Mouse (Mus musculus) hindbrain, embryonic 11.5 days (tissue): ENCODE measurements around the gene Il6st. TPM values are rescaled to one million over a fixed set of nuclear protein-coding genes. Genes with fewer than 3 reads are reported as not detected.

Experiments
- ATAC-seq: fragments of 200-750 bp; cut with Nextera tagmentation; 2 replicates; pipeline ENCODE4 v1.8.0; 2017; ENCODE audit warnings: mild to moderate bottlenecking, moderate TSS enrichment, moderate library complexity; ENCODE audit not compliant: low FRiP score
- DNase-seq: peaks from one replicate; pipeline ENCODE4 v3.0.0-alpha.2; 2015; ENCODE audit warnings: low spot score
- H3K27ac ChIP-seq: fragments of 300-500 bp; sonication (generic); 2 replicates; pipeline ENCODE4 v1.5.1; 2014; ENCODE audit warnings: mild to moderate bottlenecking, low read depth, low read length
- H3K27me3 ChIP-seq: fragments of 300-500 bp; sonication (generic); 2 replicates; pipeline ENCODE4 v1.6.1; 2014; ENCODE audit warnings: mild to moderate bottlenecking, low read length, moderate library complexity, mixed read lengths; ENCODE audit not compliant: control insufficient read depth, insufficient read depth
- H3K36me3 ChIP-seq: fragments of 300-500 bp; sonication (generic); 2 replicates; pipeline ENCODE4 v1.6.1; 2014; ENCODE audit warnings: mild to moderate bottlenecking, low read length, moderate library complexity, mixed read lengths; ENCODE audit not compliant: control insufficient read depth, insufficient read depth
- H3K4me1 ChIP-seq: fragments of 300-500 bp; sonication (generic); replicated peaks from 2 replicates; pipeline ENCODE4 v1.6.1; 2014; ENCODE audit warnings: low read length, mixed read lengths; ENCODE audit not compliant: control insufficient read depth, insufficient read depth
- H3K4me2 ChIP-seq: fragments of 300-500 bp; sonication (generic); replicated peaks from 2 replicates; pipeline ENCODE4 v1.6.1; 2014; ENCODE audit warnings: mild to moderate bottlenecking, low read depth, low read length
- H3K4me3 ChIP-seq: fragments of 300-500 bp; sonication (generic); 2 replicates; pipeline ENCODE4 v1.5.1; 2014; ENCODE audit warnings: low read depth, low read length
- H3K9ac ChIP-seq: fragments of 300-500 bp; sonication (generic); 2 replicates; pipeline ENCODE4 v1.6.1; 2014; ENCODE audit warnings: low read depth, low read length
- H3K9me3 ChIP-seq: fragments of 300-500 bp; sonication (generic); 2 replicates; pipeline ENCODE4 v1.6.1; 2016; ENCODE audit warnings: low read length; ENCODE audit not compliant: control insufficient read depth
- WGBS: fragments of 180-500 bp; shearing (Covaris S2); extraction: QIAGEN DNeasy Blood & Tissue Kit; methylation state at CpG from one replicate; pipeline ENCODE4 v1.1.7; 2014; 5-methylcytosine and 5-hydroxymethylcytosine counted together
- polyA plus RNA-seq: library from polyadenylated mRNA; unstranded; fragments of >200 nt; fragmentation: Nextera tagmentation; extraction: Ambion mirVana; gene quantifications from 2 replicates; pipeline ENCODE4 v1.2.1, GENCODE M21; 2014

The Il6st gene
- polyA plus RNA-seq, 1 experiment from 2014 or later: 27.0 TPM

GRCm38 (mm10) chr13:112483015-112483414 lies 19.1 kb downstream of the Il6st start:
- 90% methylated on average over 7 of the region's 7 CpGs for WGBS
- H3K9me3 ChIP-seq: no peaks in the 10 kb centered on the region
- H3K9ac ChIP-seq: no peak overlapping the region
- H3K4me2 ChIP-seq: no peak overlapping the region
- H3K36me3 ChIP-seq: 0 out of 2 replicates have a peak, but pooled peaks cover 6% of the 10 kb centered on the region
- no peaks in the 10 kb centered on the region for H3K4me1 ChIP-seq
- ATAC-seq (no peak), DNase-seq (no peak)
- no peaks in the 10 kb centered on the region for H3K27me3 ChIP-seq
- no peak overlapping the region for H3K4me3 ChIP-seq
- H3K27ac ChIP-seq: no peak overlapping the region

GRCm38 (mm10) chr13:112486236-112486635 lies 22.4 kb downstream of the Il6st start:
- Histone ChIP-seq H3K4me1 (no peaks in the 10 kb centered on the region), H3K9me3 (no peaks in the 10 kb centered on the region), H3K4me2 (no peak overlapping the region), H3K27ac (no peak overlapping the region), H3K27me3 (no peaks in the 10 kb centered on the region), H3K36me3 (0 out of 2 replicates have a peak, but pooled peaks cover 6% of the 10 kb centered on the region), H3K9ac (no peak overlapping the region), H3K4me3 (no peak overlapping the region)
- ATAC-seq (no peak), DNase-seq (no peak)
- WGBS: 99% methylated on average over 5 of the region's 5 CpGs

GRCm38 (mm10) chr13:112486676-112487075 lies 22.8 kb downstream of the Il6st start:
- Histone ChIP-seq H3K4me3 (no peak overlapping the region), H3K4me2 (no peak overlapping the region), H3K27me3 (no peaks in the 10 kb centered on the region), H3K27ac (no peak overlapping the region), H3K36me3 (0 out of 2 replicates have a peak, but pooled peaks cover 3% of the 10 kb centered on the region), H3K9me3 (no peaks in the 10 kb centered on the region), H3K9ac (no peak overlapping the region), H3K4me1 (no peaks in the 10 kb centered on the region)
- no peak for DNase-seq
- ATAC-seq: no peak
- WGBS: 93% methylated on average over 5 of the region's 5 CpGs

- Histone ChIP-seq H3K9me3 (no peaks in the 10 kb centered on the region), H3K36me3 (no peaks in the 10 kb centered on the region)
- DNase-seq: no peak
Measured at GRCm38 (mm10) chr13:112490036-112490435, 26.2 kb downstream of the Il6st start.

GRCm38 (mm10) chr13:112491636-112492284 lies 27.9 kb downstream of the Il6st start:
- DNase-seq (no peak), ATAC-seq (no peak)
- no peak overlapping the region for H3K4me3 ChIP-seq
- H3K27me3 ChIP-seq: no peaks in the 10 kb centered on the region
- H3K9me3 ChIP-seq: no peaks in the 10 kb centered on the region
- 91% methylated on average over 14 of the region's 14 CpGs for WGBS
- H3K4me1 ChIP-seq: no peaks in the 10 kb centered on the region
- H3K4me2 ChIP-seq: no peak overlapping the region
- H3K27ac ChIP-seq: no peak overlapping the region
- H3K36me3 ChIP-seq: no peaks in the 10 kb centered on the region
- H3K9ac ChIP-seq: no peak overlapping the region

More at GRCm38 (mm10) chr13:112490036-112490435, 26.2 kb downstream of the Il6st start:
- Histone ChIP-seq H3K4me2 (no peak overlapping the region), H3K4me3 (no peak overlapping the region), H3K4me1 (no peaks in the 10 kb centered on the region), H3K9ac (no peak overlapping the region), H3K27ac (no peak overlapping the region), H3K27me3 (no peaks in the 10 kb centered on the region)
- WGBS: 98% methylated on average over 3 of the region's 3 CpGs
- ATAC-seq: no peak

GRCm38 (mm10) chr13:112492285-112492678 lies 28.4 kb downstream of the Il6st start:
- H3K9me3 ChIP-seq: no peaks in the 10 kb centered on the region
- H3K4me3 ChIP-seq: no peak overlapping the region
- H3K27ac ChIP-seq: no peak overlapping the region
- no peak overlapping the region for H3K4me2 ChIP-seq
- no peaks in the 10 kb centered on the region for H3K27me3 ChIP-seq
- H3K36me3 ChIP-seq: no peaks in the 10 kb centered on the region
- no peak for ATAC-seq
- H3K9ac ChIP-seq: no peak overlapping the region
- no peaks in the 10 kb centered on the region for H3K4me1 ChIP-seq
- 77% methylated on average over 1 of the region's 1 CpGs for WGBS
- no peak for DNase-seq

GRCm38 (mm10) chr13:112494590-112494989 lies 30.7 kb downstream of the Il6st start:
- ATAC-seq (no peak), DNase-seq (no peak)
- no peaks in the 10 kb centered on the region for H3K4me1 ChIP-seq
- H3K4me2 ChIP-seq: no peak overlapping the region
- H3K9me3 ChIP-seq: no peaks in the 10 kb centered on the region
- no peak overlapping the region for H3K9ac ChIP-seq
- no peak overlapping the region for H3K27ac ChIP-seq
- H3K36me3 ChIP-seq: 0 out of 2 replicates have a peak, but pooled peaks cover 1% of the 10 kb centered on the region
- no peaks in the 10 kb centered on the region for H3K27me3 ChIP-seq
- H3K4me3 ChIP-seq: no peak overlapping the region
- 96% methylated on average over 12 of the region's 12 CpGs for WGBS

GRCm38 (mm10) chr13:112500027-112500426 lies 36.2 kb downstream of the Il6st start:
- Histone ChIP-seq H3K9ac (no peak overlapping the region), H3K4me3 (no peak overlapping the region), H3K4me1 (no peaks in the 10 kb centered on the region), H3K36me3 (peaks cover 3% of the 10 kb centered on the region; the same call in 1 of the 2 replicates), H3K9me3 (no peaks in the 10 kb centered on the region), H3K27me3 (no peaks in the 10 kb centered on the region), H3K27ac (no peak overlapping the region), H3K4me2 (no peak overlapping the region)
- WGBS: 96% methylated on average over 4 of the region's 4 CpGs
- ATAC-seq (no peak), DNase-seq (no peak)

- DNase-seq (no peak), ATAC-seq (no peak)
- H3K4me3 ChIP-seq: no peak overlapping the region
- no peaks in the 10 kb centered on the region for H3K9me3 ChIP-seq
- 90% methylated on average over 9 of the region's 9 CpGs for WGBS
- H3K4me2 ChIP-seq: no peak overlapping the region
- no peak overlapping the region for H3K9ac ChIP-seq
- H3K27ac ChIP-seq: no peak overlapping the region
- H3K36me3 ChIP-seq: peaks cover 3% of the 10 kb centered on the region; the same call in 1 of the 2 replicates
- no peaks in the 10 kb centered on the region for H3K4me1 ChIP-seq
- H3K27me3 ChIP-seq: no peaks in the 10 kb centered on the region
Measured at GRCm38 (mm10) chr13:112500466-112500865, 36.6 kb downstream of the Il6st start.
